Mouse (Mus musculus) retina, adult 2 months (tissue): ENCODE results near the gene Fzd2.

Source experiments
- DNase-seq: peaks from one replicate; pipeline ENCODE4 v3.0.0-alpha.2; 2012; ENCODE audit warnings: low read depth, low spot score

Fzd2 gene

GRCm38 (mm10) chr11:102619449-102619848 is 15.3 kb downstream of the Fzd2 start:
- DNase-seq, result no peak

GRCm38 (mm10) chr11:102623876-102624789 is 19.9 kb downstream of the Fzd2 start:
- DNase-seq, result no peak

GRCm38 (mm10) chr11:102624888-102625407 is 20.8 kb downstream of the Fzd2 start:
- DNase-seq, result peak; percentile 36

- no peak for DNase-seq
Observed at GRCm38 (mm10) chr11:102627171-102627931, 23.2 kb downstream of the Fzd2 start.

GRCm38 (mm10) chr11:102628529-102628928 is 24.3 kb downstream of the Fzd2 start:
- no peak for DNase-seq

GRCm38 (mm10) chr11:102629375-102629774 is 25.2 kb downstream of the Fzd2 start:
- DNase-seq, result no peak

- DNase-seq, result no peak
Observed at GRCm38 (mm10) chr11:102630731-102631130, 26.5 kb downstream of the Fzd2 start.

- no peak for DNase-seq
Observed at GRCm38 (mm10) chr11:102631203-102631602, 27.0 kb downstream of the Fzd2 start.

- DNase-seq, result no peak
Observed at GRCm38 (mm10) chr11:102632725-102633124, 28.5 kb downstream of the Fzd2 start.

- no peak for DNase-seq
Observed at GRCm38 (mm10) chr11:102633379-102633778, 29.2 kb downstream of the Fzd2 start.

- DNase-seq, result no peak
Observed at GRCm38 (mm10) chr11:102636887-102637286, 32.7 kb downstream of the Fzd2 start.

GRCm38 (mm10) chr11:102643891-102644382 is 39.7 kb downstream of the Fzd2 start:
- no peak for DNase-seq

GRCm38 (mm10) chr11:102646226-102646625 is 42.0 kb downstream of the Fzd2 start:
- DNase-seq, result no peak

- DNase-seq, result no peak
Observed at GRCm38 (mm10) chr11:102647885-102648284, 43.7 kb downstream of the Fzd2 start.

- peak; percentile 23 for DNase-seq
Observed at GRCm38 (mm10) chr11:102651381-102651780, 47.2 kb downstream of the Fzd2 start.

- DNase-seq, result no peak
Observed at GRCm38 (mm10) chr11:102652844-102653243, 48.6 kb downstream of the Fzd2 start.

GRCm38 (mm10) chr11:102655888-102656287 is 51.7 kb downstream of the Fzd2 start:
- DNase-seq, result no peak

- no peak for DNase-seq
Observed at GRCm38 (mm10) chr11:102656326-102656926, 52.2 kb downstream of the Fzd2 start.

- DNase-seq, result no peak
Observed at GRCm38 (mm10) chr11:102656931-102657330, 52.7 kb downstream of the Fzd2 start.
